Mouse (Mus musculus) lung, adult 2 months (tissue): ENCODE results near the gene Dars.

Experiments used
- CTCF ChIP-seq: fragments of 200-500 bp; IDR thresholded peaks from 2 replicates; pipeline ENCODE4 v1.5.1; 2011; ENCODE audit warnings: mild to moderate bottlenecking, low read length, control low read depth; ENCODE audit not compliant: insufficient read depth
- POLR2A ChIP-seq: fragments of 200-500 bp; IDR thresholded peaks from 2 replicates; pipeline ENCODE4 v1.6.1; 2011; ENCODE audit warnings: low read depth, mild to moderate bottlenecking, control low read depth, low read length, borderline replicate concordance; ENCODE audit errors: extremely low read depth

- TF ChIP-seq POLR2A, result no peak
- no peak for TF ChIP-seq CTCF
These were observed 58.9 kb downstream of the Dars start for GRCm38 (mm10) chr1:128358276-128358675.
